In the genomic region with DNA sequence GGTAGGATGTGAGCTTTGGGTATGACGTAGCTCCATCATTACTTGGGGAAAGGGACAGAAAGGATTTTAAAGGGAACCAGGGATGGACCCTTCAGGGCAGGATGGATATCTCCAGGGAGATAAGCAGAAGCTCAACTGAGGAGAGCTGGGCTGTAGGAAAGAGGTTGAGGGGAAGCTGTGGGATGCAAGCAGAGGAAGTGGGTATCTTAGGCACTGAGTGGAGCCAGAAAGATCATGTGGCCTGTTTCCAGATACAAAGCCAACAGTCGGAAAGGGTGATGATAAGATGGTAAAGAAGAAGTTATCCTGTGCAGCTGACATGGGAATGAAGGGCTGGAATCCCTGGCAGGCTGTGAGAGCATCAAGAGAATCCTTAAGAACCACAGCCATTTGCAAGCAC, we compare ENCODE assay signal across 25 mouse cellular contexts. TPM values are rescaled to one million over a fixed set of nuclear protein-coding genes. Genes with fewer than 3 reads are reported as not detected.
DNase-seq lines count a peak whose midpoint lies in the region; ATAC-seq and TF ChIP-seq lines count a peak whose summit lies in the region.
"Had no signal": no experiment of that assay in that cellular context is flagged by ENCODE, and none has a peak within 500 bp of the region (broad histone marks: within the 10 kb centered on the region; RNA-seq: fewer than 3 reads in every experiment).

No protein-coding gene starts in this region.

- peak; percentile 92 for DNase-seq in heart, adult 11 months
- DNase-seq in forebrain, postnatal 0 days: no peak
- no peak for DNase-seq in natural killer cell, adult 2 months (ENCODE audit: low spot score in 2 of 2)
- no peak for DNase-seq in layer of hippocampus, postnatal 10 days (ENCODE audit: low spot score in 2 of 2)
- DNase-seq: adrenal gland, adult 2 months; adrenal gland, postnatal 10 days; adrenal gland, postnatal 25 days; cerebellum, adult 18-20 months; cerebellum, adult 8-10 months; cerebellum, adult 9-11 months; cerebellum, postnatal 14 days; cerebellum, postnatal 36 days had no signal

- H3K27ac ChIP-seq in heart, embryonic 11.5 days (ENCODE audit: low read depth, low read length): no peak overlapping the region
- no peak overlapping the region for H3K27ac ChIP-seq in forebrain, postnatal 0 days (ENCODE audit: low read depth, low read length)
- H3K27ac ChIP-seq: embryonic facial prominence, embryonic 10.5 days; embryonic facial prominence, embryonic 12.5 days; forebrain, embryonic 10.5 days; forebrain, embryonic 12.5 days had no signal

- H3K4me1 ChIP-seq in heart, embryonic 11.5 days (ENCODE audit: control insufficient read depth, insufficient read depth, low read length): no peaks in the 10 kb centered on the region; the same call in 1 of the 2 replicates
- no peaks in the 10 kb centered on the region for H3K4me1 ChIP-seq in forebrain, postnatal 0 days (ENCODE audit: insufficient read depth)
- H3K4me1 ChIP-seq: embryonic facial prominence, embryonic 12.5 days; forebrain, embryonic 10.5 days; forebrain, embryonic 12.5 days had no signal

- no peak overlapping the region for H3K9ac ChIP-seq in heart, embryonic 11.5 days (ENCODE audit: low read depth, low read length)
- H3K9ac ChIP-seq in forebrain, postnatal 0 days: no peak overlapping the region
- H3K9ac ChIP-seq: embryonic facial prominence, embryonic 12.5 days; forebrain, embryonic 12.5 days had no signal

- no peaks in the 10 kb centered on the region for H3K27me3 ChIP-seq in heart, embryonic 11.5 days (ENCODE audit: control insufficient read depth, insufficient read depth, low read length)
- no peaks in the 10 kb centered on the region for H3K27me3 ChIP-seq in forebrain, postnatal 0 days (ENCODE audit: insufficient read depth, low read length)
- H3K27me3 ChIP-seq: embryonic facial prominence, embryonic 12.5 days; forebrain, embryonic 12.5 days had no signal

- ATAC-seq in heart, embryonic 11.5 days (replicated peaks; ENCODE audit: insufficient number of reproducible peaks, low FRiP score, low TSS enrichment): no peak
- ATAC-seq in common myeloid progenitor, adult 5-6 weeks (replicated peaks; ENCODE audit: low read depth, poor library complexity, severe bottlenecking): peak; percentile 90
- ATAC-seq in hematopoietic stem cell, adult 5-6 weeks (replicated peaks in 1 of 2; ENCODE audit: insufficient read depth in 1 of 2, low FRiP score in 2 of 2, low TSS enrichment in 1 of 2, low read depth in 1 of 2, poor library complexity in 2 of 2, severe bottlenecking in 2 of 2): peak; percentile 59 to 71; a peak in 3 of 4 replicates
- peak; percentile 84 for ATAC-seq in megakaryocyte progenitor cell, adult 5-6 weeks (replicated peaks; ENCODE audit: poor library complexity)
- ATAC-seq in forebrain, postnatal 0 days: no peak
- ATAC-seq: forebrain, embryonic 14.5 days; forebrain, embryonic 16.5 days had no signal

- 47% methylated on average over 2 of the region's 2 CpGs for WGBS in heart, embryonic 11.5 days (ENCODE audit: insufficient replicate concordance)
- 84% methylated on average over 2 of the region's 2 CpGs for WGBS in forebrain, postnatal 0 days

- no peaks in the 10 kb centered on the region for H3K9me3 ChIP-seq in heart, embryonic 11.5 days (replicated peaks; ENCODE audit: control insufficient read depth, low read length)
- H3K9me3 ChIP-seq in forebrain, postnatal 0 days (ENCODE audit: low read length): no peaks in the 10 kb centered on the region
- H3K9me3 ChIP-seq: embryonic facial prominence, embryonic 10.5 days; embryonic facial prominence, embryonic 12.5 days; forebrain, embryonic 10.5 days; forebrain, embryonic 12.5 days had no signal

- no peak overlapping the region for H3K4me3 ChIP-seq in heart, embryonic 11.5 days (ENCODE audit: low read depth, low read length)
- no peak overlapping the region for H3K4me3 ChIP-seq in forebrain, postnatal 0 days (ENCODE audit: low read depth, low read length)
- H3K4me3 ChIP-seq: embryonic facial prominence, embryonic 10.5 days; embryonic facial prominence, embryonic 12.5 days; erythroblast, embryonic 14.5 days; forebrain, embryonic 10.5 days; forebrain, embryonic 12.5 days had no signal

- H3K4me2 ChIP-seq in heart, embryonic 11.5 days: no peak overlapping the region
- no peak overlapping the region for H3K4me2 ChIP-seq in forebrain, postnatal 0 days (ENCODE audit: low read depth)
- H3K4me2 ChIP-seq: embryonic facial prominence, embryonic 12.5 days; forebrain, embryonic 12.5 days had no signal

- TF ChIP-seq CTCF in forebrain, postnatal 0 days (IDR thresholded peaks at IDR 0.05; ENCODE audit: low read depth): no peak

- H3K36me3 ChIP-seq in heart, embryonic 11.5 days (ENCODE audit: control insufficient read depth, insufficient read depth, low read length): no peaks in the 10 kb centered on the region
- H3K36me3 ChIP-seq in forebrain, postnatal 0 days (ENCODE audit: insufficient read depth): no peaks in the 10 kb centered on the region
- H3K36me3 ChIP-seq: embryonic facial prominence, embryonic 10.5 days; embryonic facial prominence, embryonic 12.5 days; forebrain, embryonic 10.5 days; forebrain, embryonic 12.5 days had no signal

RNA-seq across cellular contexts. Expression of a gene that starts 14.0 kb away (rescaled TPM):
- 4.5 and 6.3 TPM in 2 replicates for polyA plus RNA-seq in heart, embryonic 11.5 days (2014; fragmentation: Nextera tagmentation; extraction: Ambion mirVana)
- 0.05 TPM in 1 of 2 replicates, not detected in the other for total RNA-seq in common myeloid progenitor, adult 5-6 weeks (2017)
- 0.19 TPM in 1 of 2 replicates, not detected in the other for total RNA-seq in hematopoietic stem cell, adult 5-6 weeks (2017)
- not detected in 2 replicates for total RNA-seq in megakaryocyte progenitor cell, adult 5-6 weeks (2015)
- 0.03 TPM in 1 of 2 replicates, not detected in the other for total RNA-seq in megakaryocyte progenitor cell, adult 5-6 weeks (2017)
- 61.9 and 78.1 TPM in 2 replicates for total RNA-seq in forebrain, postnatal 0 days (2014; rRNA removed)
- polyA plus RNA-seq in forebrain, postnatal 0 days (2015; fragmentation: Nextera tagmentation; extraction: Ambion mirVana): 37.6 and 46.3 TPM in 2 replicates
- 10 to 100 TPM; 37.9 to 42.0 TPM for total RNA-seq in layer of hippocampus, postnatal 10 days (2021)
- polyA plus RNA-seq: erythroblast, embryonic 14.5 days had no signal

RNA-seq across cellular contexts. Expression of a gene that starts 18.7 kb away (rescaled TPM):
- 0.19 and 0.35 TPM in 2 replicates for polyA plus RNA-seq in heart, embryonic 11.5 days (2014; fragmentation: Nextera tagmentation; extraction: Ambion mirVana)
- 0.69 and 1.2 TPM in 2 replicates for total RNA-seq in common myeloid progenitor, adult 5-6 weeks (2017)
- total RNA-seq in hematopoietic stem cell, adult 5-6 weeks (2017): 2.3 and 2.4 TPM in 2 replicates
- total RNA-seq in megakaryocyte progenitor cell, adult 5-6 weeks (2015): 0.20 and 0.54 TPM in 2 replicates
- 0.14 and 1.1 TPM in 2 replicates for total RNA-seq in megakaryocyte progenitor cell, adult 5-6 weeks (2017)
- not detected in 2 replicates for total RNA-seq in forebrain, postnatal 0 days (2014; rRNA removed)
- 0.06 and 0.10 TPM in 2 replicates for polyA plus RNA-seq in forebrain, postnatal 0 days (2015; fragmentation: Nextera tagmentation; extraction: Ambion mirVana)
- total RNA-seq in layer of hippocampus, postnatal 10 days (2021): under 1 TPM; 0.07 to 0.16 TPM
- total RNA-seq: MEL had no signal
- polyA plus RNA-seq: C2C12; erythroblast, embryonic 14.5 days had no signal

RNA-seq across cellular contexts. Expression of a gene that starts 49.4 kb away (rescaled TPM):
- polyA plus RNA-seq in heart, embryonic 11.5 days (2014; fragmentation: Nextera tagmentation; extraction: Ambion mirVana): 47.2 and 49.8 TPM in 2 replicates
- 55.7 and 59.3 TPM in 2 replicates for total RNA-seq in common myeloid progenitor, adult 5-6 weeks (2017)
- 35.9 and 42.6 TPM in 2 replicates for total RNA-seq in hematopoietic stem cell, adult 5-6 weeks (2017)
- 35.9 and 40.7 TPM in 2 replicates for total RNA-seq in megakaryocyte progenitor cell, adult 5-6 weeks (2015)
- 41.5 and 48.7 TPM in 2 replicates for total RNA-seq in megakaryocyte progenitor cell, adult 5-6 weeks (2017)
- total RNA-seq in forebrain, postnatal 0 days (2014; rRNA removed): 32.1 and 34.5 TPM in 2 replicates
- 25.7 and 32.2 TPM in 2 replicates for polyA plus RNA-seq in forebrain, postnatal 0 days (2015; fragmentation: Nextera tagmentation; extraction: Ambion mirVana)
- total RNA-seq in layer of hippocampus, postnatal 10 days (2021): 10 to 100 TPM; 12.5 to 15.6 TPM

Comparison
In these comparisons a context has a peak if more than half of its experiments do, and no peak if none do; other contexts are left out.
1. ATAC-seq: peak in common myeloid progenitor, adult 5-6 weeks (single experiment), hematopoietic stem cell, adult 5-6 weeks (2 of 2) and megakaryocyte progenitor cell, adult 5-6 weeks (single experiment); none in heart, embryonic 11.5 days (single experiment) and forebrain, postnatal 0 days (single experiment).
2. RNA of a gene that starts 14.0 kb away (total RNA-seq): 61.9 to 78.1 TPM in forebrain, postnatal 0 days and 37.9 to 42.0 TPM in layer of hippocampus, postnatal 10 days; 0.05 TPM in common myeloid progenitor, adult 5-6 weeks, 0.19 TPM in hematopoietic stem cell, adult 5-6 weeks and 0.03 TPM in megakaryocyte progenitor cell, adult 5-6 weeks; every median in the first group is over 10 times any median in the second.